Mouse (Mus musculus): ENCODE data around the gene Fbxw21.

GRCm38 (mm10) chr9:109097291-109097690, 64.5 kb downstream of the Fbxw21 start:
- no peak for TF ChIP-seq POLR2A (IDR thresholded peaks at IDR 0.05; ENCODE audit: low read depth, low read length)
- no peak for TF ChIP-seq CTCF (conservative IDR thresholded peaks at IDR 0.05; ENCODE audit: insufficient read depth, insufficient read length, low read depth, low read length)
